Mouse (Mus musculus): Measurements from ENCODE around the gene 1500011B03Rik.

GRCm38 (mm10) chr5:114761980-114762379 is 61.3 kb downstream of the 1500011B03Rik start:
- TF ChIP-seq CTCF (IDR thresholded peaks at IDR 0.05; ENCODE audit: extremely low read depth, insufficient read length, insufficient replicate concordance, low read depth, low read length) (no peak), POLR2A (IDR thresholded peaks at IDR 0.05; ENCODE audit: low read depth, low read length) (no peak)
